ENCODE assay signal across 9 mouse cellular contexts in genomic region chr6:46362156-46362555, GRCm38 (mm10).
DNase-seq lines count a peak whose midpoint lies in the region; ATAC-seq and TF ChIP-seq lines count a peak whose summit lies in the region.
"Had no signal": no experiment of that assay in that cellular context is flagged by ENCODE, and none has a peak within 500 bp of the region (broad histone marks: within the 10 kb centered on the region; RNA-seq: fewer than 3 reads in every experiment).

No protein-coding gene starts in this region.

- H3K4me3 ChIP-seq in hindbrain, embryonic 16.5 days (ENCODE audit: low read length): no peak overlapping the region
- no peak overlapping the region for H3K4me3 ChIP-seq in hindbrain, embryonic 11.5 days (ENCODE audit: low read depth, low read length)
- no peak overlapping the region for H3K4me3 ChIP-seq in gastrocnemius, adult 2 months

- H3K27me3 ChIP-seq in hindbrain, embryonic 16.5 days (replicated peaks; ENCODE audit: control insufficient read depth, insufficient read depth, low read length): no peaks in the 10 kb centered on the region
- H3K27me3 ChIP-seq in hindbrain, embryonic 11.5 days (ENCODE audit: control insufficient read depth, insufficient read depth, low read length): no peaks in the 10 kb centered on the region

- no peak for TF ChIP-seq CTCF in gastrocnemius, adult 2 months (IDR thresholded peaks at IDR 0.05)

- no peak overlapping the region for H3K4me2 ChIP-seq in hindbrain, embryonic 16.5 days (ENCODE audit: low read length)
- no peak overlapping the region for H3K4me2 ChIP-seq in hindbrain, embryonic 11.5 days (replicated peaks; ENCODE audit: low read depth, low read length)

- intact Hi-C loops in gastrocnemius, adult 2 months (cut with DNase I): no loop called here

- no peaks in the 10 kb centered on the region for H3K9me3 ChIP-seq in hindbrain, embryonic 16.5 days (ENCODE audit: control insufficient read depth, low read length)
- no peaks in the 10 kb centered on the region for H3K9me3 ChIP-seq in hindbrain, embryonic 11.5 days (ENCODE audit: control insufficient read depth, low read length)

- no peaks in the 10 kb centered on the region for H3K36me3 ChIP-seq in hindbrain, embryonic 16.5 days (ENCODE audit: control insufficient read depth, insufficient read depth, low read length)
- no peaks in the 10 kb centered on the region for H3K36me3 ChIP-seq in hindbrain, embryonic 11.5 days (ENCODE audit: control insufficient read depth, insufficient read depth, low read length)

- 88% methylated on average over 1 of the region's 1 CpGs for WGBS in hindbrain, embryonic 16.5 days
- 85% methylated on average over 1 of the region's 1 CpGs for WGBS in hindbrain, embryonic 11.5 days

- H3K9ac ChIP-seq in hindbrain, embryonic 16.5 days (ENCODE audit: low read depth, low read length): no peak overlapping the region
- no peak overlapping the region for H3K9ac ChIP-seq in hindbrain, embryonic 11.5 days (ENCODE audit: low read depth, low read length)

- no peaks in the 10 kb centered on the region for H3K4me1 ChIP-seq in hindbrain, embryonic 16.5 days (ENCODE audit: control insufficient read depth, insufficient read depth, low read depth, low read length)
- no peaks in the 10 kb centered on the region for H3K4me1 ChIP-seq in hindbrain, embryonic 11.5 days (replicated peaks; ENCODE audit: control insufficient read depth, insufficient read depth, low read length)

- no peak for DNase-seq in hindbrain, embryonic 11.5 days (ENCODE audit: low spot score)
- DNase-seq in Muller cell, postnatal 12 days (ENCODE audit: inconsistent ontology term): peak; percentile 20
- DNase-seq in brain, embryonic 18.5 days (ENCODE audit: low read depth, low spot score): peak; percentile 78
- peak; percentile 56 to 90 for DNase-seq in layer of hippocampus, postnatal 14 days (ENCODE audit: low spot score in 2 of 2)
- no peak for DNase-seq in kidney, adult 18-20 months
- DNase-seq in kidney, postnatal 36 days: no peak
- no peak for DNase-seq in gastrocnemius, adult 2 months

- peak; percentile 69 for ATAC-seq in hindbrain, embryonic 16.5 days
- ATAC-seq in hindbrain, embryonic 11.5 days (ENCODE audit: low FRiP score): no peak
- ATAC-seq: intestine, embryonic 16.5 days had no signal

- no peak overlapping the region for H3K27ac ChIP-seq in hindbrain, embryonic 16.5 days (ENCODE audit: low read depth, low read length)
- H3K27ac ChIP-seq in hindbrain, embryonic 11.5 days (ENCODE audit: low read depth, low read length): no peak overlapping the region
- no peak overlapping the region for H3K27ac ChIP-seq in gastrocnemius, adult 2 months

Comparison
In these comparisons a context has a peak if more than half of its experiments do, and no peak if none do; other contexts are left out.
1. DNase-seq: peak in Muller cell, postnatal 12 days (single experiment), brain, embryonic 18.5 days (single experiment) and layer of hippocampus, postnatal 14 days (2 of 2); none in hindbrain, embryonic 11.5 days (single experiment), kidney, adult 18-20 months (single experiment), kidney, postnatal 36 days (0 of 2) and gastrocnemius, adult 2 months (single experiment).